Mouse (Mus musculus) liver, embryonic 14.5 days (tissue): ENCODE measurements around the gene Adgrb3.

Source experiments
- CTCF ChIP-seq: IDR thresholded peaks from 2 replicates; pipeline ENCODE4 v1.5.1; 2016; ENCODE audit warnings: antibody characterized with exemption, low read depth, control low read depth
- EP300 ChIP-seq: IDR thresholded peaks from 2 replicates; pipeline ENCODE4 v1.6.1; 2016; ENCODE audit warnings: antibody characterized with exemption, low read depth

GRCm38 (mm10) chr1:25079395-25079794, 750.1 kb downstream of the Adgrb3 start:
- TF ChIP-seq CTCF = no peak
- no peak for TF ChIP-seq EP300
